Mouse (Mus musculus) left cerebral cortex, postnatal 4 days (tissue): ENCODE data around the gene Sag. TPM values are rescaled to one million over a fixed set of nuclear protein-coding genes. Genes with fewer than 3 reads are reported as not detected.

ENCODE experiments used
- DNase-seq: peaks from one replicate; pipeline ENCODE4 v3.0.0-alpha.2; 2022
- intact Hi-C: fragments of 180-260 bp; cut with DNase I; formaldehyde crosslinking; loops from one replicate; pipeline ENCODE4 v1.15.1; 2025
- total RNA-seq, 2 experiments: library from RNA; stranded (reverse); gene quantifications; 2 replicates each; pipeline ENCODE4 v1.2.3; 2021

Gene Sag
- total RNA-seq, 2 experiments from 2014 or later: 1.1 to 2.0 TPM

GRCm38 (mm10) chr1:87852892-87853600 lies 49.6 kb downstream of the Sag start, which contains the start of gene Dgkd:
Dgkd (plus strand) TSS chr1:87853287.
- peak; percentile 87 for DNase-seq
- intact Hi-C loops: no loop called here

- intact Hi-C loops: no loop called here
- peak; percentile 68 for DNase-seq
Measured at GRCm38 (mm10) chr1:87853601-87854361, 50.3 kb downstream of the Sag start.

- no peak for DNase-seq
- intact Hi-C loops: no loop called here
Measured at GRCm38 (mm10) chr1:87854411-87854810, 50.9 kb downstream of the Sag start.

GRCm38 (mm10) chr1:87854851-87855251 lies 51.4 kb downstream of the Sag start:
- DNase-seq: no peak
- intact Hi-C loops: no loop called here

GRCm38 (mm10) chr1:87855522-87855921 lies 52.0 kb downstream of the Sag start:
- no peak for DNase-seq
- intact Hi-C loops: no loop called here

DNA sequence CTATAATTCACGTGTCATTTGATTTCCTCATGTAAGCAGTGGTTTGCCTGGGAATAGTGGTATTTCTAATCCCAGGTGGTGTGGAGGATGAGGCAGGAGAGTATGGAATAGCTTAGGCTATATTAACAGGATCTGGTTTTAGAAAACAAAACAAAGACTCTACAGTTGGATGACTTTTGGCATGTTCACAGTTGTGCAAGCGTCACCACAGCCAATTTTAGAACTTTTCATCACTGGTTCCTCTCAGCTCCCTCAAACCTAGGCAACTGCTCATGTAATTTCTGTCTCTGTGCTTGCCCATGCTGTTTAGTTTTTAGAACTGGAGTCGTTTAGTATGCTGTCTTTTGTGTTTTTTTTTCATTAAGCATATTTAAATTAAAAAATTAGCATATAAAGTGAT lies 53.3 kb downstream of the Sag start:
- DNase-seq: no peak
- intact Hi-C loops: no loop called here

DNA sequence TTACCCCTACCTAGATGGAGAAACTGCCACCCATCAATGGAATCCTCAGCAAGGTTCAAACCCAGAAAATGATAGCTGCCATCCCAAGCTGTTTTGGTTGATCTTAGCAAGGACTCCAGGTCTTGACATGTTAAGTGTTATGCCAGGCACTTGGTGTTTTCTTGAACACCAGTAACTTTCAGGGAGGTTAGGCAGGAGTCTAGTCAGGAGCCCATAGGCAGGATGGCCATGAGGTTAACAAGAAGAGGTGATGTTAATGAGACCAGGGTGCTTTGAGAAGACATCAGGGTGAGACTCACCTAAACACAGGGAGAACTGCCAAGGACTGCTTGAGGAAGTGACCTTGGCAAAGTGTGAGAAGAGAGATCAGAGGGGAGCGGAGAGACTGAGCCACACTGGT lies 54.6 kb downstream of the Sag start:
- intact Hi-C loops: no loop called here
- no peak for DNase-seq

GRCm38 (mm10) chr1:87858529-87858928 lies 55.0 kb downstream of the Sag start:
- DNase-seq: no peak

GRCm38 (mm10) chr1:87863602-87864001 lies 60.1 kb downstream of the Sag start:
- no peak for DNase-seq
- intact Hi-C loops: no loop called here

More at GRCm38 (mm10) chr1:87858529-87858928, 55.0 kb downstream of the Sag start:
- intact Hi-C loops: no loop called here

DNA sequence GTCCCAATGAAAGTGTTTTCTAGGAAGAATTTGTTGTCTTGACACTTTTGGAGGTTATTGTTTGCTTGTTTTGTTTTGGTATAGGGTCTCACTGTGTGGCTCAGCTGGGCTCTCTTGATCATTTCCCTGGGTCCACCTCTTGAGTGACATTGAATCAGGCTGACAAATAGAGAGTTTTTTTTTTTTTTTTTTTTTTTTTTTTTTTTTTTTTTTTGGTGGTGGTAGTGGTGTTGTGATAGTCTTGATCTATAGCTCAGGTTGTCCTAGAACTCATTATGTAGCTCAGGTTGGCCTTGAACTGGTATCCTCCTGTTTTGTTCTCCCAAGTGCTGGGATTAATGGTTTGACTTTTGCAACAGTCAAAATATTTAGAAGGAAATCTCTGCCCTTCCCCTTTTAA lies 61.4 kb downstream of the Sag start:
- intact Hi-C loops: no loop called here
- no peak for DNase-seq

- DNase-seq: no peak
- intact Hi-C loops: no loop called here
Measured at GRCm38 (mm10) chr1:87866672-87867071, 63.2 kb downstream of the Sag start.

GRCm38 (mm10) chr1:87871546-87871945 lies 68.1 kb downstream of the Sag start:
- intact Hi-C loops: no loop called here
- no peak for DNase-seq

DNA sequence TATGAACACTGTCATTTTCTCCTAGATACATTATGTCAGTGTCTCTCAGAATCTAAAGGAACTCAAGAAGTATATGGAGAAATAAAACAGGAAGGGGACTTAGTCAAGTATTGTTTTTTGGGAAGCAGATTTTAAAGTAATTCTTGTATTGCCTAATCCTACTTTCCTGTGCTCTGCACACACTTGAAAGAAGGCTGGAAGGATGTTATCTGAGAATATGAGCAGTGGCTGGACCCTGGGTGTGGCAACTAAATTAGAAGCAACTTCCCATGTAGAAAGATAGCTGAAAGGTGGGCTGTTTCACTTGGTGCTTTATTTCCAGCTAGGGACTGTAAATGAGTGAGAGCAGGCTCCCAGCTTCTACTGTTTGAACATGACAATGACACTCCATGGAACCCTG lies 69.6 kb downstream of the Sag start:
- no peak for DNase-seq
- intact Hi-C loops: no loop called here

GRCm38 (mm10) chr1:87876065-87876464 lies 72.6 kb downstream of the Sag start:
- intact Hi-C loops: no loop called here
- DNase-seq: no peak

- no peak for DNase-seq
- intact Hi-C loops: no loop called here
Measured at GRCm38 (mm10) chr1:87877552-87878283, 74.2 kb downstream of the Sag start.

GRCm38 (mm10) chr1:87879034-87879433 lies 75.6 kb downstream of the Sag start:
- no peak for DNase-seq
- intact Hi-C loops: no loop called here

GRCm38 (mm10) chr1:87879494-87880325 lies 76.2 kb downstream of the Sag start:
- intact Hi-C loops: no loop called here
- DNase-seq: peak; percentile 71

GRCm38 (mm10) chr1:87880326-87880627 lies 76.8 kb downstream of the Sag start:
- no peak for DNase-seq
- intact Hi-C loops: no loop called here

DNA sequence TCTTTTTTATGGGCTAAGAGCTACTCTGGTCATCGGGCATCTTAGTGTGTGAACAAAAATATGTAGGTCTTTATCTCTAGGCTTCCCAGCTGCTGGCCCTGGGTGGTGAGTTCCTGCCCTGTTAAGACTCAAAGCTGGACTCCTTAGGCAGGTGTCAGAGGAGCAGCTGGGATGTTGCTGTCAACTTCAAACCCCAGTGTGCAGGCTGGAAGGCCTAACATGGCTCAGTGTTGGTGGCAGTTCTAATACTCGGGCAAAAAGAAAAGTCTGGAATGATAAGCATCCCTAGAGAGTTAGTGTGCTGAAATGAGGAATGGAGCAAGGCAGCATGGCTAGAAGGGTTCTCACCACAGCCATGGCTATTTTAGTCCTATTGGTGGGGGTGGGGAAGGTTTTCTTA lies 77.4 kb downstream of the Sag start:
- intact Hi-C loops: no loop called here
- DNase-seq: no peak

GRCm38 (mm10) chr1:87881726-87882125 lies 78.2 kb downstream of the Sag start:
- DNase-seq: no peak
- intact Hi-C loops: no loop called here

- DNase-seq: no peak
- intact Hi-C loops: no loop called here
Measured at GRCm38 (mm10) chr1:87882554-87882953, 79.1 kb downstream of the Sag start.
